Mouse (Mus musculus) embryonic fibroblast, embryonic 13.5 days (primary cell): Measurements from ENCODE around the gene Tmigd3.

Experiments used
- CTCF ChIP-seq: IDR thresholded peaks from 2 replicates; pipeline ENCODE4 v1.5.1; 2011; ENCODE audit warnings: mild to moderate bottlenecking, control low read depth, low read length, moderate library complexity, borderline replicate concordance; ENCODE audit not compliant: insufficient read depth
- POLR2A ChIP-seq: IDR thresholded peaks from 2 replicates; pipeline ENCODE4 v1.6.1; 2011; ENCODE audit warnings: low read depth, mild to moderate bottlenecking, control low read depth, low read length, moderate library complexity

DNA sequence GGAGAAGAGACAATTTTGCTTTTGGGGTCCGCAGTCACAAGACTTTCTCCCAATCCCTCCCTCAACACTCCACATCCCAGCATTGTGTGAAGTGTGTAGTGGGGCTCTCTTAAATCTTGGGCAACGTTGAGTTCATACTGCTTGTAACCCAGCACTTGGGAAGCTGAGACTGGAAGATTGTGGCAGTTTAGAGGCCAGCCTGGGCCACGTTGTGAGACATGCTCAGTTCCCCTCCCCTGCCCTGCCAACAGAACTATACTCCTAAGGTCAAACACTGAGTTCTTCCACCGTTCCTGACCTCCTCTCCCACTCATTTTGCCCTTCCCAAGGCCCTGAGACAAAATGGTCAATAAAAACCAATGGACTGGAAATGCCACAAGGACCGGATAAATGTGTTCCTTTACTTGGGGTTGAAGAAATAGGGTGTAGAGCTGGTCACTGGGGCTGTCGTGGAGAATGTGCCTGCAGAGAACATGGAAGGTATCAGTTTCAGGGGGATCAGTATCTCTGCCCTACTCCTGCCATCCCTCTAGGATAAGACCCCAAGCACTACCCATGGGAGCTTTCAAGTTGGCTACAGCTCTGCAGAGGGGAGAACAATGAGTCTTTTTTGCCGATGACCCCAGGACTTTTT, 57.0 kb downstream of the Tmigd3 start:
- TF ChIP-seq CTCF, result no peak
- TF ChIP-seq POLR2A, result no peak
